Mouse (Mus musculus) spleen, postnatal 36 days (tissue): Measurements from ENCODE around the gene Fbxl17.

Experiments
- DNase-seq, 2 experiments: peaks; one replicate each; pipeline ENCODE4 v3.0.0; 2022; ENCODE audit warnings: low spot score in 2 of 2, mixed read lengths in 1 of 2

The Fbxl17 gene

GRCm38 (mm10) chr17:63459712-63460495 is 39.9 kb downstream of the Fbxl17 start:
- no peak for DNase-seq

DNA sequence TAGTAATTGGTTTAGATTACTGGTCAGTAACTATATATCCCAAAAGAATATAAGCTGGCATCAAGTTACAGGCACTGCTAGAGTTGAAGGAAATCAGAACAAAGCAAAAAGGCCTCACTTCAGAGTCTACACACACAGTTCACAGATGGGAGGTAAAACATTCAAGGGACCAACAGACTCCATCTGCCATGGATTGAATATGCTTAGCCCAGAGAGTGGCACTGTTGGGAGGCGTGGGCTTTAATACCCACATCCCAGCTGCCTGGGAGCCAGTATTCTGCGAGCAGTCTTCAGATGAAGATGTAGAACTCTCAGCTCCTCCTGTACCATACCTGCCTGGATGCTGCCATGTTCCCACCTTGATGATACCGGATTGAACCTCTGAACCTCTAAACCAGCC is 41.8 kb downstream of the Fbxl17 start:
- no peak for DNase-seq

DNA sequence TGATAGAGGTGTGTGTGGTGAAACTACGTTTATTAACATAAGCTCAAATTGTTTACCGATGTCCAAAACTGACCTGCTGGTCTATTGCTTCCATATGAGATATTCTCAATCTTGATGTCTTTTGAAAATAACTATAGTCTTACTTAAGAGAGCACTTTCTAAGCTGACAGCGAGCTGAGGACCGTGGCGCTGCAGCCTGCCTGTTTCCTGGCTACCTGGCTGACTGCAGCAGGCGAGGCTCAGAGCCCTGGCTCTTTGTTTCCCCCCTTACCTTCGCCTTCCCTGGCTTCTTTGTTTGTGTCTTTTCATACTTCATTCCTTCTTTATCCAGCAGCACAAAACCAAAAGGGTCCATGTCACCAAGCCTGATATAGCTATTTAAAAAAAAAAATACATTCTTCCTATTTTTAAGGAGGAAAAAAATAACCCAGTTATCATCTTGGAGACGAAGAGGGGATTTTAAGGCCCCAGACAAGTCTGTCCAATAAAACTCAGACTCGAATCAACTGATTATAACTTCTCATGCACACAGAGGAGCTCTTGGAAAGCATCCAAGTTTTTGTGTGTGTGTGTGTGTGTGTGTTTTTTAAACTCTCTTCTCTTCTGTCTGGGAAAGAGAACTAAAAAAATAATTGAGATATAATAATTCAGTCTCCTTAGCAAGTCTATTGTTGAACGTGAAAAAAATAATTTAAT is 48.4 kb downstream of the Fbxl17 start:
- no peak for DNase-seq

DNA sequence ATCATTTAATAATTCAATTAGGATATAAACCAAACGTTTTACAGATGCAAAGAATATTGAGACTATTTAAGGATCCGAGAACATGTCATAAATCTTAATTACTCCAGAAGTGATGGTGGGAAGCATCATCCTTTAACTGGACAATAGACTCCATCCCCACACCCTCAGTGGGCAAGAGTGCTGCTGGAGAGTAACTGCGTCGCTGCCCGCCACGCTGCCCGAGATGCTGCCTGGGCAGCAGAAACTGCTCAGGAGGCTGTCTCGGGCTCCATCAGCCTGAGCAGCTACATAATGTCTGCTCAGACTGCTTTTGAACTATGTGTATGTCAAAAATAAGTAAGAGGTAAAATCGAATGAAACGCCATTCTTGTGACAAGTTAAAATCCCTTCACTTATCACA is 52.1 kb downstream of the Fbxl17 start:
- DNase-seq: no peak

DNA sequence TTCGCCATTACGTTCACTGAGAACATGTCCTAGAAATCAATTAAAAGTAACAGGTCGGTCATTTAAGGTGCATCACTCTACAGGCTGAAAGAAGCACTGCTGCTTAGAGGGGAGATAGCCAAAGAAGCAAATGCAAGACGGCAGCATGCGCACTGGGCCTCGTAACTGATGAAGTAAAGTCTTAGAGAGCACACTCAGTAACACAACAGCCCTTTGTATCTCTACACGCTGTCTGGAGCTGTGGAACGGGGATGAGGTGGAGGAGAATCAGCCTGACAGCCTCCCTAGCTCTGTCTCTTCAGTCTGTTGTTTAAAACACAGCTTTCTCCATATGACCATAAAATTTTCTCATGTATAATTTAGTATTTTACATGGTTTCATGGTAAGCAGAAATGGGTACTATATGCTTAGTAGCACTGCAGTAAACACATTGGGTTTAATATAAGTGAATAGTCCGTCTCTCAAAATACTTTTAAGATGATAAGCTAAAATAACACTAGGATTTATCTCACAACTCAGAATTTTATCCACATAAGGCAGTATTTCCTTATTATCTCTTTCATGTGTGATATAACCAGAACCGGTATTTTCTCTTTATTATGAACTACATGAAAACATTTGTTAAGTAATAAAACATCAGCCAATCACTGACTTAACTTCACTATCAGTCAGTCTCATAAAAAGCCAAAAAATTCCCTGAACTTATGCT is 52.7 kb downstream of the Fbxl17 start:
- DNase-seq: no peak

- no peak for DNase-seq
Observed at GRCm38 (mm10) chr17:63445212-63445611, 54.6 kb downstream of the Fbxl17 start.

DNA sequence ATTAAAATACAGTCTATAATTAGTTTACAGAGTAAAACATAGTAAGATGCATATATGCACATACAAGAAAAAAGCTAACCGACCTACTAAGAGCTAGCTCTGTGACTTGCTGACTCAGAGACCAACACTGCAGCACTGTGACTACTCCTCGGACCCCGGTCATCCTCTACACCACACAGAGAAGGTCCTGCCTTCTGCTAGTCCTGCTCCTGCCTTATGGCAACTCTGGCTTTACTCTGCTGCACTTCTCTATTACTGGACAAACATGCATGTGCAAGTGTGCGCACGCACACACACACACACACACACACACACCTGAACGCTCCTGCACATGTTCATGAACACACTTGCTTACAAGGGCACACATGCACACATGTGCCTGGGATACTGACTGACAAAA is 62.4 kb downstream of the Fbxl17 start:
- no peak for DNase-seq

DNA sequence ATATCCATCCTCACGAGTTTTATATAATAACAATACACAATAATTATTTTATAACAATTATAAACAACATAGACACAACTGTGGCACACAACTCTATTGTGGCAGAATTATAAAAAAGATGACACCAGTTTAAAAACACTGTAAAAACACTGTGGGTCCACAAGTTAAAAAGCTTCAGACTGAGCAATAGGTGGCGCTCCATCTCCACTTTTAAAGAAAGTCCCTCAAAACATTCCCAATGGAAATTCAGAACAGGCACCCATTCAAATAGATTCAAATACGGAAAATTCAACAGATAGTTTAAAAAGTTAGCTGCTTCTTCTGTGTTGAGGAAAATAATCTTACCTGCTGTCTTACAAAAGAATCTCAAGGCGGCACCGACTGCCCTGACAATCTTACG is 65.7 kb downstream of the Fbxl17 start:
- no peak for DNase-seq

- no peak for DNase-seq
Observed at GRCm38 (mm10) chr17:63431650-63432049, 68.2 kb downstream of the Fbxl17 start.

DNA sequence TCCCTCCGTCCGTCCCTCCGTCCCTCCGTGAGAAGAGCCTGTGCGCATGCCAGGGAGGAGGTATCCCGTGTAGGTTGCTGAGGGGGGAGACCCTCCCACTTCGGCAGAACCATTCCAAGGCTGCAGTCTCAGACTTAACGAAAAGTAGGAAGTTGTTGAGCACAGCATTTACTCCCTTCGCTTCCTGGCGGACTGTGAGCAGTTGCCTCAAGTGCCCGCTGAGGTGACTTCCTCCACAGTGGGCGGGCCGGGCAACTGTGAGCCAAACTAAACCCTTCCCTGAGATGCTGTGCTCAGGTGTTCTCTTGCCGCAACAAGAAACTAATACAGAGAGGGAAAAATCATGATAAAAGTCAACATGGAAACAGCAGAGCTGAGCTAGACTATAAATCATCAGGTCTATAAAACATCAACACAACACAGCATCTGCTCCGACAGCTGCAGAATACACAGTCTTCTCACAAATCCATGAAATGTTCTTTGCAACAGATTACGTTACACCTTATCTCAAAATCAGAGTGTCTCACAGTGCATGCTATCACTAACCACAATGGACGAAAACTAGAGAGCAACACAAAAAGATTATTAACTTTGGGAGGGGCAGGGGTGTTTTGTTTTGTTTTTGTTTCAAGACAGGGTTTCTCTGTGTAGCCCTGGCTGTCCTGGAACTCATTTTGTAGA is 69.3 kb downstream of the Fbxl17 start:
- no peak for DNase-seq

DNA sequence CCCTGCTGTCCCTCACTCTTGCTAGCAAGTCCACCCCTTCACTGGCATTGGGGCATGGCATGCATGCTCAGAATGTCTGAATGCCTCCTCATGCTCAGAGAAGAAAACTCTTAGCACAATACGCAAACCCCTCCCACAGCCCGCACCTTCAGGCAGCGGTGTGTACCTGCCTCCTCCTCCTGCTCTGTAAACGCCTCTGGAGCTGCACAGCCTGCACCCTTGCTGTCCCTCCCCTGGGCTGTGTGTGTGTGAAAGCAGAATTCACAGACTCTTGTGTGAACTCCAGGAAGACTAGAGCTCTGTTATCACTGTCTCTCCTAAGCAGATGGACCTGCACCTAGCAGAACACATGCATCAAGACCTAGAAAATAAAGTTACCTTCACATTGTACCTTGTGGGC is 76.0 kb downstream of the Fbxl17 start:
- no peak for DNase-seq

GRCm38 (mm10) chr17:63422685-63423084 is 77.1 kb downstream of the Fbxl17 start:
- DNase-seq: no peak

GRCm38 (mm10) chr17:63421864-63422263 is 78.0 kb downstream of the Fbxl17 start:
- peak; percentile 36 to 46 for DNase-seq

DNA sequence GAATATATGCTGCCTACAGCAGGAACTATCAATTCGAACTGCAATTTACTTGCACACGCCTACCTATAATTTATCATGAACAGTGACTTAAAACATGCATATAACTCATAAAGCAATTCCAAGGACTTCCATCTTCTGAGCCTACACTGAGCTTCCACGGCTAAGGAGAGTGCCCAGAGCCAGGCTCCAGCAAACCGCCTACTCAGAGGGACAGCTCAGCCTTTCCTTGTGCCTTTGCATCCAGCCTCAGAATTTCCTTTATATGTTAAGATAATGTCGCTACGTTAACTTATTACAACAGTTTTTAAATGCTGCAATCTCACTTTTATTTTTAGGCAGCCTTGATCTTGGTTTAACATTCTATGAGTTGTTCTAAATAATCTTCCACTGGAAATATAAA is 80.3 kb downstream of the Fbxl17 start:
- DNase-seq: no peak

- peak in 1 of 2 experiments; percentile 33 for DNase-seq
Observed at GRCm38 (mm10) chr17:63413973-63414580, 85.7 kb downstream of the Fbxl17 start.

GRCm38 (mm10) chr17:63411564-63411963 is 88.3 kb downstream of the Fbxl17 start:
- no peak for DNase-seq

DNA sequence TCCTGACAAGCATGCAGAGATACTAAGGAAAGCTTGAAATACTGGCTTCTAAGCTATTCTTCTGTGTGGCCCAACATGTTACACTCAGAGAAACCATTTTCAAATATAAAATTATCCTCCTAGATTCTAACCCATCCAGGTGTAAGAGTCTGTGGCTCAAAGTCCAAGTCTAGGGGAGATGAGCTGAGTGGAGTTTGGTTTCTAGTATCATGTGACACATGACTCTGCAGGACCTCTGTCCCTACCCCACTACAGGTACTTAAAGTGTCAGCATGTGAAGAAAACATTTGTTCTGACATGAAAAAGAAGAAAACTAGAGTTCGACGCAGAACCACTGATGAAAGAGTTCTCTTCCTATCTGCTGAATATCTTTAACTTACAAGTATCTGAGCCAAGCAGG is 89.7 kb downstream of the Fbxl17 start:
- no peak for DNase-seq

DNA sequence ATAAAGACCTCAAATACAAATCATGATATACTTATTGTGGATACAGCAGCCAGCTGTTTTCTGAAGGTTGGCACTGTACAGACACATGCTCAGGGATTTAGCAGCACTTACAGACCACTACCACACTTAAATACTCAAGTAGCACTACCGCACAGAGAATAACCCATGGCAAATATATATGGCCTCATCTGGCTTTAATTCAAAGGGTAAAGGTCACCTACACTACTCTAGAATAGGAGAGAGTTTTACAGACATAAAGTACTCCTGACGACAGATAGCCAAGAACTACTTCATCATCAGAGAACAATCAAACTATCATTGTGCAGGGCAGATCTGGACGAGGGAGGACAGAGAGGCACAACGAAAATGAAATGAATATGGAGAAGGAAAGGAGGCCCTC is 93.9 kb downstream of the Fbxl17 start:
- no peak for DNase-seq

DNA sequence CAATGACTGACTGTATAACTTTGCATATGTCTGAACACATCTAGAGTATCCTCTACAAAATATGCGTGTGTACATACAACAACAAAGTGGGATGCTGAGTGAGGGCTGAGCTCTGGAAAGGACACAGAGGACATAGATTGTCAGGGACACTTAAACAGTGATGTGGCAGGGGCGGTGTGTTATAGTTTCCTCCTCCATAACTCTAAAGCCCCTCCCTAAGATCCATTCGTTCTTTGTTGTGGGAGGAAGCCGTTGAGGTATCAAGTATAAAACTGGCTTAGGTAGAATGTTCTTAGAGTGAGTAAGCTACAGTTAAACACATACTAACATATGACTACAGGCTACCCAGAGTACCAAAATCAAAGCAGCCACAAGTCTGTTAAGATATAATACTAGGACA is 94.3 kb downstream of the Fbxl17 start:
- DNase-seq: no peak

GRCm38 (mm10) chr17:63404968-63405367 is 94.8 kb downstream of the Fbxl17 start:
- DNase-seq: no peak

DNA sequence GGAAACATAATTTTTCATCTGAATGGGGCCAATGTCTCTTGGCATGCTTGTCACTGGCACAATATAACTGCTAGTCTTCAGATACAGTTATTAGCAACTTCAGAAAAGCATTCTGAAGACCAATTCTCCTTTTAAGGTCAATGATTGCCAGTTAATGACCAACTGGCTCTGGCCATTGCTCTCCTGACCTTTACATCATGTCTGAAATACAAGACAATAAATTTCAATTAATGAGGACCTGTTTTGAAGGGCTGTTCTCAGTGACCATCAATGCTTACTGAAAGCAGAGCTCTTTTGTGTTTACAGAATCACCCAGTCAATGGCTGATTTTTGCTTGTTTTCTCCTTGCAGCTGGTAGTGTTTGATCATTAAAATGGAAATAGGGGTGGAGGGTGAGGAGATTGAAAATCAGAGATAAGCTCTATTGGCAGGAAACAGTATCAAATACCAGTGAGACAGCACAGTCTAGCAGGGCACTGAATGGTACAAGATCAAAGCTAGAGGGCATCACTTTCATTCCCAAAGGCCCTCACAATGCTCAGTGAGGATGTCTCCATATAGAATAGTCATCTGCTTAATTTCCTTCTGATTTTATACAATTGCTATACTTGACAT is 95.9 kb downstream of the Fbxl17 start:
- DNase-seq: no peak
